Mouse (Mus musculus) heart, embryonic 11.5 days (tissue): ENCODE measurements around the gene Psmd2. TPM values are rescaled to one million over a fixed set of nuclear protein-coding genes. Genes with fewer than 3 reads are reported as not detected.

ENCODE experiments used
- ATAC-seq: fragments of 200-750 bp; cut with Nextera tagmentation; replicated peaks from 2 replicates; pipeline ENCODE4 v1.8.0; 2017; ENCODE audit warnings: moderate library complexity; ENCODE audit not compliant: insufficient number of reproducible peaks, low FRiP score, low TSS enrichment
- H3K27ac ChIP-seq: fragments of 300-500 bp; sonication (generic); 2 replicates; pipeline ENCODE4 v1.5.1; 2014; ENCODE audit warnings: mild to moderate bottlenecking, low read depth, low read length
- H3K27me3 ChIP-seq: fragments of 300-500 bp; sonication (generic); 2 replicates; pipeline ENCODE4 v1.6.1; 2014; ENCODE audit warnings: mild to moderate bottlenecking, low read length, mixed read lengths; ENCODE audit not compliant: control insufficient read depth, insufficient read depth
- H3K36me3 ChIP-seq: fragments of 300-500 bp; sonication (generic); 2 replicates; pipeline ENCODE4 v1.6.1; 2014; ENCODE audit warnings: mild to moderate bottlenecking, low read length, moderate library complexity, mixed read lengths; ENCODE audit not compliant: control insufficient read depth, insufficient read depth
- H3K4me1 ChIP-seq: fragments of 300-500 bp; sonication (generic); 2 replicates; pipeline ENCODE4 v1.6.1; 2014; ENCODE audit warnings: low read length; ENCODE audit not compliant: control insufficient read depth, insufficient read depth
- H3K4me2 ChIP-seq: fragments of 300-500 bp; sonication (generic); 2 replicates; pipeline ENCODE4 v1.6.1; 2014; ENCODE audit warnings: mild to moderate bottlenecking, moderate library complexity
- H3K4me3 ChIP-seq: fragments of 300-500 bp; sonication (generic); 2 replicates; pipeline ENCODE4 v1.5.1; 2014; ENCODE audit warnings: low read depth, low read length
- H3K9ac ChIP-seq: fragments of 300-500 bp; sonication (generic); 2 replicates; pipeline ENCODE4 v1.6.1; 2014; ENCODE audit warnings: mild to moderate bottlenecking, low read depth, low read length, moderate library complexity
- H3K9me3 ChIP-seq: fragments of 300-500 bp; sonication (generic); replicated peaks from 2 replicates; pipeline ENCODE4 v1.6.1; 2016; ENCODE audit warnings: low read length; ENCODE audit not compliant: control insufficient read depth
- WGBS: fragments of 180-500 bp; shearing (Covaris S2); extraction: QIAGEN DNeasy Blood & Tissue Kit; methylation state at CpG from one replicate; pipeline ENCODE4 v1.1.7; 2014; ENCODE audit not compliant: insufficient replicate concordance; 5-methylcytosine and 5-hydroxymethylcytosine counted together
- polyA plus RNA-seq: library from polyadenylated mRNA; unstranded; fragments of >200 nt; fragmentation: Nextera tagmentation; extraction: Ambion mirVana; gene quantifications from 2 replicates; pipeline ENCODE4 v1.2.1, GENCODE M21; 2014

The Psmd2 gene
- polyA plus RNA-seq, 1 experiment from 2014 or later, result 275 TPM

- Histone ChIP-seq H3K9me3 (no peaks in the 10 kb centered on the region), H3K27me3 (0 out of 2 replicates have a peak, but pooled peaks cover 2% of the 10 kb centered on the region), H3K4me1 (peaks cover 15% of the 10 kb centered on the region), H3K36me3 (peaks cover 4% of the 10 kb centered on the region; the same call in 1 of the 2 replicates), H3K4me2 (no peak overlapping the region), H3K9ac (no peak overlapping the region), H3K4me3 (no peak overlapping the region), H3K27ac (no peak overlapping the region)
- no peak for ATAC-seq
- 93% methylated on average over 10 of the region's 10 CpGs for WGBS
These were observed 51.6 kb downstream of the Psmd2 start for GRCm38 (mm10) chr16:20703071-20703470.

- Histone ChIP-seq H3K9me3 (no peaks in the 10 kb centered on the region), H3K4me2 (no peak overlapping the region), H3K9ac (no peak overlapping the region), H3K27me3 (0 out of 2 replicates have a peak, but pooled peaks cover 2% of the 10 kb centered on the region), H3K4me3 (no peak overlapping the region), H3K27ac (no peak overlapping the region), H3K4me1 (peaks cover 15% of the 10 kb centered on the region), H3K36me3 (peaks cover 4% of the 10 kb centered on the region; the same call in 1 of the 2 replicates)
- 74% methylated on average over 6 of the region's 6 CpGs for WGBS
- ATAC-seq, result no peak
These were observed 52.4 kb downstream of the Psmd2 start for GRCm38 (mm10) chr16:20703699-20704400.

- ATAC-seq, result no peak
- H3K9me3 ChIP-seq, result no peaks in the 10 kb centered on the region
- peaks cover 4% of the 10 kb centered on the region; the same call in 1 of the 2 replicates for H3K36me3 ChIP-seq
- peaks cover 15% of the 10 kb centered on the region for H3K4me1 ChIP-seq
- no peak overlapping the region for H3K27ac ChIP-seq
- no peaks in the 10 kb centered on the region for H3K27me3 ChIP-seq
- 77% methylated on average over 3 of the region's 3 CpGs for WGBS
- no peak overlapping the region for H3K4me3 ChIP-seq
- H3K4me2 ChIP-seq, result no peak overlapping the region
- no peak overlapping the region for H3K9ac ChIP-seq
These were observed 54.3 kb downstream of the Psmd2 start for GRCm38 (mm10) chr16:20705786-20706185.

GRCm38 (mm10) chr16:20706407-20707055 is 55.1 kb downstream of the Psmd2 start:
- no peak overlapping the region for H3K9ac ChIP-seq
- H3K36me3 ChIP-seq, result peaks cover 4% of the 10 kb centered on the region; the same call in 1 of the 2 replicates
- no peak overlapping the region for H3K4me3 ChIP-seq
- ATAC-seq, result no peak
- H3K27ac ChIP-seq, result no peak overlapping the region
- H3K9me3 ChIP-seq, result no peaks in the 10 kb centered on the region
- no peak overlapping the region for H3K4me2 ChIP-seq
- H3K27me3 ChIP-seq, result no peaks in the 10 kb centered on the region
- H3K4me1 ChIP-seq, result peaks cover 14% of the 10 kb centered on the region
- WGBS, result 64% methylated on average over 2 of the region's 2 CpGs

- peaks cover 4% of the 10 kb centered on the region; the same call in 1 of the 2 replicates for H3K36me3 ChIP-seq
- 89% methylated on average over 21 of the region's 21 CpGs for WGBS
- no peak overlapping the region for H3K4me3 ChIP-seq
- no peaks in the 10 kb centered on the region for H3K27me3 ChIP-seq
- ATAC-seq, result no peak
- H3K27ac ChIP-seq, result no peak overlapping the region
- H3K4me2 ChIP-seq, result no peak overlapping the region
- H3K9ac ChIP-seq, result no peak overlapping the region
- no peaks in the 10 kb centered on the region; the same call in 1 of the 2 replicates for H3K4me1 ChIP-seq
- no peaks in the 10 kb centered on the region for H3K9me3 ChIP-seq
These were observed 56.9 kb downstream of the Psmd2 start for GRCm38 (mm10) chr16:20708220-20708938.

GRCm38 (mm10) chr16:20708939-20709734 is 57.7 kb downstream of the Psmd2 start:
- Histone ChIP-seq H3K27ac (no peak overlapping the region), H3K4me1 (peaks cover 7% of the 10 kb centered on the region), H3K27me3 (no peaks in the 10 kb centered on the region), H3K36me3 (peaks cover 4% of the 10 kb centered on the region; the same call in 1 of the 2 replicates), H3K9ac (no peak overlapping the region), H3K4me2 (no peak overlapping the region), H3K4me3 (no peak overlapping the region), H3K9me3 (no peaks in the 10 kb centered on the region)
- whole genome bisulfite sequencing, result 75% methylated on average over 19 of the region's 19 CpGs
- no peak for ATAC-seq

- H3K9ac ChIP-seq, result no peak overlapping the region
- WGBS, result 94% methylated on average over 11 of the region's 11 CpGs
These were observed 58.9 kb downstream of the Psmd2 start for GRCm38 (mm10) chr16:20710370-20710769.

GRCm38 (mm10) chr16:20710810-20711209 is 59.4 kb downstream of the Psmd2 start:
- H3K4me2 ChIP-seq, result no peak overlapping the region
- ATAC-seq, result no peak
- no peaks in the 10 kb centered on the region for H3K27me3 ChIP-seq
- H3K9ac ChIP-seq, result no peak overlapping the region
- H3K4me3 ChIP-seq, result no peak overlapping the region
- WGBS, result 73% methylated on average over 4 of the region's 4 CpGs
- peaks cover 4% of the 10 kb centered on the region; the same call in 1 of the 2 replicates for H3K36me3 ChIP-seq
- H3K27ac ChIP-seq, result no peak overlapping the region
- peaks cover 14% of the 10 kb centered on the region for H3K4me1 ChIP-seq
- no peaks in the 10 kb centered on the region for H3K9me3 ChIP-seq

More at GRCm38 (mm10) chr16:20710370-20710769, 58.9 kb downstream of the Psmd2 start:
- no peak overlapping the region for H3K4me3 ChIP-seq
- H3K9me3 ChIP-seq, result no peaks in the 10 kb centered on the region
- no peak overlapping the region for H3K27ac ChIP-seq
- ATAC-seq, result no peak
- H3K4me2 ChIP-seq, result no peak overlapping the region
- no peaks in the 10 kb centered on the region for H3K27me3 ChIP-seq
- peaks cover 12% of the 10 kb centered on the region for H3K4me1 ChIP-seq
- peaks cover 4% of the 10 kb centered on the region; the same call in 1 of the 2 replicates for H3K36me3 ChIP-seq
